Mouse (Mus musculus): ENCODE results near the gene Tmem190. TPM values are rescaled to one million over a fixed set of nuclear protein-coding genes. Genes with fewer than 3 reads are reported as not detected.
"Not testable (repeated sequence)": the region's sequence is repeated elsewhere in the genome, so short reads cannot be mapped to it uniquely, and the experiment has no call there.

The Tmem190 gene
- polyA plus RNA-seq, 1 experiment = not detected

DNA sequence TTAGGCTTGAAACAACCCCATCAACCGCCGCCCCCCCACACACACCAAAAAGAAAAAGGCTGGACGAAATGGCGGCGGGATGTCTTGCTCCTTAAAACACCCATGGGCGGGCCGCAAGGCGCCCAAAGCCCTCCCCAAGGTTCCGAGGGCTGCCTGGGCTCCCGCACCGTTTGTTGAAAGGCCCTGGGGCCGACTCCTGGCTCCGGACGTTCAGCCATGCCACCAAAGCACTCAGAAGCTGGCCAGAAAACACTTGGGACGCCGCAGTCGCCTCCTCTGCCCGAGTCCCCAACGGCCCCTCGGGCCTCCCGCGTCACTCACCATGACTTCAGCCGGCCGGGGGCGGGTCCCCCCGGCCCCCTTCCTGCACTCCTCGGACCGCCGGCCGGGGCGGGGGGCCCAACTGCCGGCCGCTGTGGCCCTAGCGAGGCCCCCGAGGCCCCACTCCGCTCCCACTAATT, 29.1 kb downstream of the Tmem190 start:
- DNase-seq (ENCODE audit: extremely low spot score in 1 of 2, low spot score in 1 of 2) = no peak

DNA sequence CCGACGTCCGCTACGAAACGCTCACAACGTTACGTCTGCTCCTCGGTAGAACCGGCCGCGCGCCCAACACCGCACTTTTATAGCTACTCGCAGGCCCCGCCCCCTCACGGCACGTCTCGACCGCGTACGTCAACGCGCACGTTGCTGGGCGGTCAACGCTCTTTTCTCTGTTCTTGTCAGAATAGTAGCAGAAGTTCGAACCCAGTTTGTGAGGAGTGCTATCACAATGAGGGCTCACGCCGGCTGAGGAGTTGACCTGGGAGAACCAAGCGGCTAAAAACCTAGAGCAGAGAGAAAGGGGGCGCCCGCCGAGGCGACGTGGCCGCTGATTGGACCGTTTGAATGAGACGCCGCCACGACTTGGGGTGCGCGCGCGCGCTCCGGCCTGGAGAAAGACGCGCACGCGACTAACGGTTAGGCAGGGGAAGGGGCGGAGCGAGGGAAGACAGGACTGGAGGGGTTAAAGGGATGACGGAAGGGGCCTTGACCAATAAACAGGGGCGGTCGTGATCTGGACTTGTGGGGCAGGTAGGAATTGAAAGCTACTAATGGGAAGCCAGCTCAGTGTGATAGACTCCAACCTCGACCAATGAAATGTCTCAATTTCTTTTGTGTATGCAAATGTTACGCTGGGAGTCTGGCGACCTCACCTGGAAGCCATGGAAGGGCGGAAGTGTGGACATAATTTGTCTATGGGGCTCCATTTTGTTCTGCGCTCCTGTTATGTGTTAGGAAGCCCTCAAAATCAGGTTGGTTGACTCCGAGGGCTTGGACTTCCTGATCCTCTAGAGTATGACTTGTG, 29.8 kb downstream of the Tmem190 start, which contains the start of gene Ube2s:
TSS of gene Ube2s (minus strand) at position 288 of the 802 bp plus-strand sequence.
- peak; percentile 98 to 99 for DNase-seq (ENCODE audit: extremely low spot score in 1 of 2, low spot score in 1 of 2)

DNA sequence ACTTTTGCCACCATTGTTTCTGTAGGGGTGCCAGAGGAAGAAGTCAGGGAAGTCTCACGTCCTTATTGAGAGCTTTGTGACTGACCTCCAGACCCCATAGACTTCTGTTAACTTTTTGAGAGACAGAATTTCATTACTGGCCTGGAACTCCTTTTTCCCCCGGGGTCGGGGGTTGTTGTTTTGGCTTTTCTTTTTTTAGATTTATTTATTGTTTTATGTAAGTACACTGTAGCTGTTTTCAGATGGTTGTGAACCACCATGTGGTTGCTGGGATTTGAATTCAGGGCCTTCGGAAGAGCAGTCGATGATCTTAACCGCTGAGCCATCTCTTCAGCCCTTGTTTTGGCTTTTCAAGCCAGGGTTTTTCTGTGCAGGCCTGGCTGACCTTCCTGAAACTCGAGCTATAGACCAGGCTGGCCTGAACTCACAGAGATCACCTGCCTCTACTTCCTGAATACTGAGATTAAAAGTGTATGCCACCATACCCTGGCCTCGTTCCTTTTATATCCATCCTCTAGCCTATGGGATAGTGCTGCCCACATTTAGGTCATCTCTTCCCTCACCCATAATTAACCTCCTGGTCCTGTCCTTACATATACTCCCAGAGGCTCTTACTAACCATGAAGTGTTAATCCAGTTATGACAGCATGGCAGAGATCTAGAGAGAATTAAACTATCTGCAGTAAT, 30.5 kb downstream of the Tmem190 start:
- no peak for DNase-seq (ENCODE audit: extremely low spot score in 1 of 2, low spot score in 1 of 2)

DNA sequence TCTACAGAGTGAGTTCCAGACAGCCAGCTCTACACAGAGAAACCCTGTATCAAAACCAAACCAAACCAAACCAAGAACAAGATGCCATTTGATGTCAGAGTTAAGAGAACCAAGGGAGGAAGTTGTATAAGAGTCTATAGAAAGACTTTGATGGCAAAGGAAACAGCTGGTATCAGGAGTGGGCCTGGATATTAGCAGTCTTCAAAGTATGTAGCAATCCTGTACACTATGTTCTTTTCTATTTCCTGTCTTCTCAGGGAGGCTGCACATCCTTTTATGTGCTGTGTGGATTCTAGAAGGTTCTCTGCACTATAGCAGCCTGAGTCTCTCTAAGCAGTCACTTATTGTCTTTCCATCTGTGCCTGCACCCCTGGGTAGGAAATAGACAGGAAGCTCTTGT, 33.8 kb downstream of the Tmem190 start:
- no peak for DNase-seq (ENCODE audit: extremely low spot score in 1 of 2, low spot score in 1 of 2)

DNA sequence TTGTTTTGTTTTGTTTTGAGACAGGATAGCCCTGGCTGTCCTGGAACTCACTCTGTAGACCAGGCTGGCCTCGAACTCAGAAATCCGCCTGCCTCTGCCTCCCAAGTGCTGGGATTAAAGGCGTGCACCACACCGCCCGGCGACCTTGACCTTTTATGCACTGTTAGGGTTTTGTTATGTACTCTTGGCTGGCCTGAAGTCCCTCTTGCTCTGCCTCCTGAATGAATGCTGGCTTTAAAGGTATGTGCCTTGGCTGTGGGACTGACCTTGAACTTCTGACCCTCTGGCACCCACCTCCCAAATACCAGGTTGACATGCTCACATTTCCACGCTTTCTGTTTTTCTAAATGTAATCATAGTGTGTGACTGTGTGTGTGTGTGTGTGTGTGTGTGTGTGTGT, 38.2 kb downstream of the Tmem190 start:
- DNase-seq (ENCODE audit: extremely low spot score in 1 of 2, low spot score in 1 of 2) = not testable (repeated sequence)

DNA sequence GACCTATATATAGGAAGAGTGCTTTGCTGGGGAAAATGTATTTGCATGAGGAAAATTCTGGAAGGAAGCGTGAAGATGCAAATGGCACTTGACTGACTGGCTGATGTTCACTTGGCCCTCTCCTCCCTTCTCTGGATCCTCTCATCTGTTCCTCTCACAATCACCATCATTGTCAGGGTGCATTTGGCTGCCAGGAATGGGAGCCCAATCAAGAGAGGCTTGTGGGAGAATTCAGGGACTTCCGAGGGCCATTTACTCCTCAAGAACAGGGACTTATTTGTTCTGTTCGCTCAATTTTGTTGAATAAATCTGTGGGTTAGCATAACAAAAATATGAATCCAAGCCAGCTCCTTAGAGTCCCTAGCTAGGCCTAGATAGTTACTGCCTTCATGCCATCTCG, 39.0 kb downstream of the Tmem190 start:
- peak in 1 of 2 experiments; percentile 63 for DNase-seq (ENCODE audit: extremely low spot score in 1 of 2, low spot score in 1 of 2)

DNA sequence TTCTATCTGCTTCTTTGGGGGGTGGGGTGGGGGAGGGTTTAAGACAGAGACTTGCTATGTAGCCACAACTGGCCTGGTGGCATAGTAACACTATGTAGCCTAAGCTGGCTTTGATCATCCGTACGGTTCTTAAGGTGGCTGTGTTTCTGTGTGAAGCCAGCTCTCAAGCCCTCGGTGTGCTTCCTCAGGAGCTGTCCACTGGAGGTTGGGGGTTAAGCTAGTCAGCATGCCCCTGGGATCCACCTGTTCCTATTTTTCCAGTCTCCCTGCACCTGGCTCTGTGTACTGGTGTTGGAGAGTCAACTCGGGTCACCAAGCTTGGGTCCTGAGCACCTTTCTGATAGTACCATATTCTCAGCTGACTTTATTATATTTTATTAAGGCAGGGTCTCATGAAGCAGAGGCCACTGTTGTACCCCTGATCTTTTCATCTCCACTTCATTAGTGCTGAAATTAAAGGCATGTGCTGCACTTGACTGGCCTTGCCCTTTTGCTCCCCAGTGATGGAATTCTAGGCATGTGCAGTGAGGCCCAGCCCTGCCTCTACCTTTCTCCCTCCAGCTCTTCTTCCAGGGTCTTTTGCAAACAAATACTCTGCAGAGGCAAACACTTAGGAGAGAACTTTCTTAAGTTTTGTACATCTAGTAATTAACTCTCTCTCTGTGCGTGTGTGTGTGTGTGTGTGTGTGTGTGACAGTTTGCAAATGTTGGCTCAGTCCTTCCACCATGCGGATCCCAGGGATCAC, 39.6 kb downstream of the Tmem190 start:
- no peak for DNase-seq (ENCODE audit: extremely low spot score in 1 of 2, low spot score in 1 of 2)

DNA sequence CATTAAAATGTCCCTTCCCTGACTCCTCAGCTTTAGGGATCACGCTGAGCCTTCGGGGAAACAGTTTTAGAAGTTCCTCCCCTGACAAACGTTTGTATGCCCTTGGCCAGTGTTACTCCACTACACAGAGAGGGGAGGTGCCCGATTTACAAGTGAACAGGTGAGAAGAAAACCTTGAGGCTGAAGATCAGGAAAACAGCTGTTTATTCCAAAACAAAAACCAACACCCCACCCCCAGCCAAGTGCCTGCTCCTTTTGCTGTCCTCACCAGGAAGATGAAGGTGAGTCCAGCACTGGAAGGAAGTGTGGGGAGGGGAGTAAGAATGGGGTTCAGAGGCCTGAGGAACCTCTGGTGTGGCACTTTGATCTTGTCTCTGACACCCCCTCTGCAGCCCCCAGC, 42.6 kb downstream of the Tmem190 start:
- no peak for DNase-seq (ENCODE audit: extremely low spot score in 1 of 2, low spot score in 1 of 2)

DNA sequence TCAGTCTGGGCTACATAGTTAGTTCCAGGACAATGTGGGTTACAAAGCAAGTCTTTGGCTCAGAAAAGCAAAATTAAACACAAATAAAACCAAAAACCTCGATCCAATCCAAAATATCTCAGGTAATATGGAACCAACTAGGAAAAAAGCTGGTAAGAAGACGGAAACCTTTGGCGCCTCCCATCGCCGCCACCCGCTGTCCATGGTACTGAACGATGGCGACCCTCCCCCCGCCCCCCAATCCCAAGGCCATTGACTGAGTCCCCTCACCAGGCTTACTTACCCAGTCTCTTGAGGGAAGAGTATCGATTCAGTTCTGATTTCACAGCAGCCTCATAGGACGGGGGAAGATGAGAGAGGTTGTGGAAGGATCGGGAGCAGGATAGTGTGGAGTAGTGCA, 47.7 kb downstream of the Tmem190 start:
- no peak for DNase-seq (ENCODE audit: extremely low spot score in 1 of 2, low spot score in 1 of 2)

Other genes starting within 250 kb of the Tmem190 start
- 185 and 235 TPM in 2 replicates for gene Syt5, start 235.4 kb upstream of the Tmem190 start, polyA plus RNA-seq (2012; rRNA removed)
- 1.00 and 1.1 TPM in 2 replicates for gene Ptprh, start 178.9 kb upstream of the Tmem190 start, polyA plus RNA-seq (2012; rRNA removed)
- gene Tmem86b, start 151.5 kb upstream of the Tmem190 start, polyA plus RNA-seq (2012; rRNA removed) = 37.9 and 45.7 TPM in 2 replicates
- 128 and 129 TPM in 2 replicates for gene Ppp6r1, start 123.9 kb upstream of the Tmem190 start, polyA plus RNA-seq (2012; rRNA removed)
- gene Hspbp1, start 97.9 kb upstream of the Tmem190 start, polyA plus RNA-seq (2012; rRNA removed) = 98.4 and 107 TPM in 2 replicates
- 244 and 251 TPM in 2 replicates for gene Brsk1, start 92.3 kb upstream of the Tmem190 start, polyA plus RNA-seq (2012; rRNA removed)
- 0.13 and 0.14 TPM in 2 replicates for gene Tmem150b, start 57.7 kb upstream of the Tmem190 start, polyA plus RNA-seq (2012; rRNA removed)
- gene Kmt5c, start 42.8 kb upstream of the Tmem190 start, polyA plus RNA-seq (2012; rRNA removed) = 74.3 and 83.4 TPM in 2 replicates
- gene Cox6b2, start 29.8 kb upstream of the Tmem190 start, polyA plus RNA-seq (2012; rRNA removed) = 16.1 and 19.8 TPM in 2 replicates
- 0.02 TPM in 1 of 2 replicates, not detected in the other for gene Fam71e2, start 11.6 kb upstream of the Tmem190 start, polyA plus RNA-seq (2012; rRNA removed)
- gene Il11, start 78 bp upstream of the Tmem190 start, polyA plus RNA-seq (2012; rRNA removed) = 0.25 and 0.38 TPM in 2 replicates
- gene Tmem238, start 6.7 kb downstream of the Tmem190 start, polyA plus RNA-seq (2012; rRNA removed) = 4.3 and 5.1 TPM in 2 replicates
- gene Rpl28, start 9.9 kb downstream of the Tmem190 start, polyA plus RNA-seq (2012; rRNA removed) = 306 and 348 TPM in 2 replicates
- 146 and 177 TPM in 2 replicates for gene Ube2s, start 29.7 kb downstream of the Tmem190 start, polyA plus RNA-seq (2012; rRNA removed)
- 149 and 155 TPM in 2 replicates for gene Shisa7, start 61.8 kb downstream of the Tmem190 start, polyA plus RNA-seq (2012; rRNA removed)
- gene Isoc2b, start 87.3 kb downstream of the Tmem190 start, polyA plus RNA-seq (2012; rRNA removed) = 10.6 and 13.8 TPM in 2 replicates
- 10.7 and 12.0 TPM in 2 replicates for gene Isoc2a, start 94.2 kb downstream of the Tmem190 start, polyA plus RNA-seq (2012; rRNA removed)
- gene Gm36210, start 123.6 kb downstream of the Tmem190 start, polyA plus RNA-seq (2012; rRNA removed) = 0.44 and 0.53 TPM in 2 replicates
- gene Zfp628, start 132.3 kb downstream of the Tmem190 start, polyA plus RNA-seq (2012; rRNA removed) = 9.6 and 10.8 TPM in 2 replicates
- gene Nat14, start 139.1 kb downstream of the Tmem190 start, polyA plus RNA-seq (2012; rRNA removed) = 99.2 and 108 TPM in 2 replicates
- gene Ssc5d, start 142.8 kb downstream of the Tmem190 start, polyA plus RNA-seq (2012; rRNA removed) = 11.1 and 12.5 TPM in 2 replicates
- 0.22 and 0.27 TPM in 2 replicates for gene Sbk2, start 181.5 kb downstream of the Tmem190 start, polyA plus RNA-seq (2012; rRNA removed)
- 2.2 and 2.5 TPM in 2 replicates for gene Sbk3, start 188.2 kb downstream of the Tmem190 start, polyA plus RNA-seq (2012; rRNA removed)
- gene Zfp579, start 213.2 kb downstream of the Tmem190 start, polyA plus RNA-seq (2012; rRNA removed) = 49.7 and 60.9 TPM in 2 replicates
- gene Zfp524, start 231.5 kb downstream of the Tmem190 start, polyA plus RNA-seq (2012; rRNA removed) = 11.7 and 13.5 TPM in 2 replicates
- gene Fiz1, start 231.8 kb downstream of the Tmem190 start, polyA plus RNA-seq (2012; rRNA removed) = 22.7 TPM in 2 replicates
- not detected in 2 replicates for gene Gm44973, start 232.6 kb downstream of the Tmem190 start, polyA plus RNA-seq (2012; rRNA removed)
- 33.1 and 35.5 TPM in 2 replicates for gene Zfp865, start 237.4 kb downstream of the Tmem190 start, polyA plus RNA-seq (2012; rRNA removed)
- gene Ccdc106, start 237.6 kb downstream of the Tmem190 start, polyA plus RNA-seq (2012; rRNA removed) = 80.6 and 81.7 TPM in 2 replicates